Mouse (Mus musculus) bone marrow macrophage, adult 2 months (primary cell): Measurements from ENCODE around the gene Serpind1.

Experiments used
- CTCF ChIP-seq: IDR thresholded peaks from 2 replicates; pipeline ENCODE4 v1.5.1; 2012; ENCODE audit warnings: low read depth, mild to moderate bottlenecking, low read length, moderate library complexity
- POLR2A ChIP-seq: IDR thresholded peaks from 2 replicates; pipeline ENCODE4 v1.6.1; 2012; ENCODE audit warnings: mild to moderate bottlenecking, low read depth, low read length, borderline replicate concordance

DNA sequence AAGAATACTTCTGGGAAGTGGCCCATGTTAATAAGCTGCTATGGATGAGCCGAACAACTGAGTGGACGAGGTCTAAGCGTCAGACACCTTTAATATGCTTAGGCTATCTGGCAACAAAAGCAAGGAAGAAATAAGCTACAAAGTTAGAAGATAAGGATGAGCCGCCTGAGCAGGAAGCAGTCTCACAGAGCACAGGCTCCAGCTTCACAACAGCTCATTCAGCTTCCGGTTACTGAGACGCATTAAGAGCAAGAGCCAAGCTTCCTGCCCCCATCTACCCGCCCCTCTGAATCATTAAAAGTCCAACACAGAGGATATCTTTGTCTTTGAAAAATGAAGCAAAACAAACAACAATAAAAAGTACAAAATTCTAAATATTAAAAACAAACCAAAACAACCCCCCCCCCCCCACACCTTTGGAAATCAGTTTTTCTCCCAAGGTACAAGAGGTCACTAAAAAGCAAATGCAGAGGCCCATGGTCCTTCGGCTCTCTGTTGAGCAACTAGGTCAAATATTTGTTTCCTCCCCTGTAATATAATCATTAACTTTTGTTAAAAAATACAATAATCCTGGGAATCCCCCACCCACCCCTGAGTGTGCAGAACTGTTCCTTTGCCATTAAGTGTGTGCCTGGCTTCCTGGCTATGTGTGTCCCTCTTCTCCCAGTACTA lies 14.1 kb downstream of the Serpind1 start:
- no peak for TF ChIP-seq CTCF
- no peak for TF ChIP-seq POLR2A
